Mouse (Mus musculus): ENCODE measurements around the gene Sumo1. TPM values are rescaled to one million over a fixed set of nuclear protein-coding genes. Genes with fewer than 3 reads are reported as not detected.
A peak's percentile ranks its signal among the peaks of the same experiment; 100 is the strongest.

Gene Sumo1
- polyA plus RNA-seq, 1 experiment from 2014 or later, result 583 TPM

- no peaks in the 10 kb centered on the region for H3K36me3 ChIP-seq
- peaks cover 22% of the 10 kb centered on the region for H3K4me1 ChIP-seq
Measured at GRCm38 (mm10) chr1:59550996-59551395, 119.6 kb downstream of the Sumo1 start.

GRCm38 (mm10) chr1:59550227-59550626, 120.4 kb downstream of the Sumo1 start:
- Histone ChIP-seq H3K9me3 (replicated peaks) (no peaks in the 10 kb centered on the region), H3K4me1 (peaks cover 22% of the 10 kb centered on the region), H3K27ac (peak overlapping the region; percentile 27; the same call in 1 of the 2 replicates), H3K36me3 (no peaks in the 10 kb centered on the region), H3K4me3 (no peak overlapping the region), H3K27me3 (ENCODE audit: low read depth, poor library complexity, severe bottlenecking) (0 out of 2 replicates have a peak, but pooled peaks cover 4% of the 10 kb centered on the region)
- 87% methylated on average over 6 of the region's 6 CpGs for WGBS
- no peak for DNase-seq (ENCODE audit: low spot score)

More at GRCm38 (mm10) chr1:59550996-59551395, 119.6 kb downstream of the Sumo1 start:
- no peak for DNase-seq (ENCODE audit: low spot score)
- 82% methylated on average over 11 of the region's 11 CpGs for WGBS
- no peak overlapping the region for H3K27ac ChIP-seq
- 0 out of 2 replicates have a peak, but pooled peaks cover 4% of the 10 kb centered on the region for H3K27me3 ChIP-seq (ENCODE audit: low read depth, poor library complexity, severe bottlenecking)
- H3K9me3 ChIP-seq (replicated peaks), result no peaks in the 10 kb centered on the region
- no peak overlapping the region for H3K4me3 ChIP-seq

DNA sequence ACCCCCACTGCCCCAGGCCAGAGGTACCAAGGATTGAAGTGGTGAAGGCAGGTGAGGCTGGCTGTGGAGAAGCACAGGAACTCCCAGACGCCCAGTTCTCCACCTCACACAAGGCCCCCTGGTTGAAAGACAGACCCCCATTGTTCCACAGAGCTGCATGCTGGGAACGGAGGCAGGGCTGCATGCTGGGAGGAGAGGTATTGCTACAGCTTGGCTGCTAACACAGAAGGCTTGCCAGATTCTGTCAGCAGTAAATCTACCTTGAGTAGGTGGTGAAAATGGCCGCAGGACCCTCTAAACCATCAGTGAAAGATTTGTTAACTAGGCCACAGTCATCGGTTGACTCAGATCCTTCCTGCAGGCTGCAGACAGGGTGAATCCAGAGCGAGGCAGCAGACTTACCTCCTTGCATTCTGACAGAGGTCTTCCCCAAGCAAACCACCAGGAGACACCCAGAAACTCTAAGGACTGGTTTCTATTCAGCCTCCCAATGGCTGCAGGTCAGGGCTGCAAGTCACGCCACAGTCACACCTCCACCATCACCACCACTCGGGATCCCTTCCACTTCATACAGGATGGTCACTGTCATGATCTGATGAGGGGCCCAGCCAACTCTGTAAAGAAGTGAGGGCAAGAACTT, 121.5 kb downstream of the Sumo1 start:
- DNase-seq (ENCODE audit: low spot score), result peak; percentile 57
- Histone ChIP-seq H3K4me3 (no peak overlapping the region), H3K36me3 (no peaks in the 10 kb centered on the region), H3K27me3 (ENCODE audit: low read depth, poor library complexity, severe bottlenecking) (0 out of 2 replicates have a peak, but pooled peaks cover 4% of the 10 kb centered on the region), H3K4me1 (peaks cover 22% of the 10 kb centered on the region), H3K27ac (peak overlapping the region; percentile 74), H3K9me3 (replicated peaks) (no peaks in the 10 kb centered on the region)
- 67% methylated on average over 7 of the region's 7 CpGs for WGBS

DNA sequence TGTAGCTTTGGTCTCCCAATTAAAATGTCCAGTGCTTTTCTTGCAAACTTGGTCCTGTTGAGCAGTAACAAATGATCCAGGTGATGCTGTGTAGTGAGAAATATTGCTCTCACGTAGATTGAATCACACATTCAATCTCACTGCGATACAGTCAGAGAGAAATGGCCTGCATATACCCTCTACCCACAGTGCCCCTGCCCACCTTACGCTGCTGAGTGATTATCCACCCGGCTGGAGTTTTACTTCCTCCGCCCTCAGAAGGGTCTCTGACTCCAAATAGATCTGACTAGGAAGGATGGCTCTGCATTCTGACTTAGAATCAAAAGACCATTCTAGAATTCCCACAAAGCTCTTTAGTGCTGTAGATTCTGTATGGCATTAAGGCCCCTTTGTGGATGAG, 122.1 kb downstream of the Sumo1 start:
- DNase-seq (ENCODE audit: low spot score), result no peak
- Histone ChIP-seq H3K27ac (peak overlapping the region; percentile 74), H3K9me3 (replicated peaks) (no peaks in the 10 kb centered on the region), H3K4me1 (peaks cover 19% of the 10 kb centered on the region), H3K36me3 (no peaks in the 10 kb centered on the region), H3K4me3 (no peak overlapping the region), H3K27me3 (ENCODE audit: low read depth, poor library complexity, severe bottlenecking) (0 out of 2 replicates have a peak, but pooled peaks cover 4% of the 10 kb centered on the region)
- WGBS, result 90% methylated on average over 5 of the region's 5 CpGs

DNA sequence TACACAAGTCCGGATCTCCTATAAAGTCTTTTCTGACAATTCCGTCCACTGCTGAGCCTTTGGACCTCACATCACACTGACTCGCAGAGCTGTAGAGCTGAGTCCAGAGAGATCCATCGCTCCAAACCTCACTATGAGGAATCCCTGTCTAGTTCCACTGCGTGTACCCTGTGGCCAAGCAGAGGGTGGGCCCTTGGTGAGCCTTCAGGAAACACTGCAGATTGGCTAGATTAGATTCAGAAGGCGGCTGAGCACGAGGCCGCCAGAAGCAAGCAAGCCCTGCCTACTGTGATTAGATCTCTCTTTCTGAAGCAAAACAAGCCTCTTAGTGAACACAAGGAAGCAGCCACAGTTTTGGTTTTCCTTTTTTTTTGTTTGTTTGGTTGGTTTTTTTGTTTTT, 126.7 kb downstream of the Sumo1 start:
- WGBS, result 80% methylated on average over 8 of the region's 8 CpGs
- Histone ChIP-seq H3K4me3 (no peak overlapping the region), H3K9me3 (replicated peaks) (no peaks in the 10 kb centered on the region), H3K4me1 (peaks cover 10% of the 10 kb centered on the region), H3K36me3 (no peaks in the 10 kb centered on the region), H3K27me3 (ENCODE audit: low read depth, poor library complexity, severe bottlenecking) (no peaks in the 10 kb centered on the region), H3K27ac (no peak overlapping the region)
- no peak for DNase-seq (ENCODE audit: low spot score)

- DNase-seq (ENCODE audit: low spot score), result no peak
- H3K4me1 ChIP-seq, result 0 out of 2 replicates have a peak, but pooled peaks cover 3% of the 10 kb centered on the region
- H3K27ac ChIP-seq, result no peak overlapping the region
- H3K9me3 ChIP-seq (replicated peaks), result no peaks in the 10 kb centered on the region
- no peak overlapping the region for H3K4me3 ChIP-seq
- WGBS, result 71% methylated on average over 6 of the region's 6 CpGs
- H3K27me3 ChIP-seq (ENCODE audit: low read depth, poor library complexity, severe bottlenecking), result no peaks in the 10 kb centered on the region
- H3K36me3 ChIP-seq, result no peaks in the 10 kb centered on the region
Measured at GRCm38 (mm10) chr1:59542231-59542630, 128.4 kb downstream of the Sumo1 start.

GRCm38 (mm10) chr1:59541271-59542020, 129.2 kb downstream of the Sumo1 start:
- DNase-seq (ENCODE audit: low spot score), result no peak
- 93% methylated on average over 16 of the region's 16 CpGs for WGBS
- H3K27ac ChIP-seq, result no peak overlapping the region
- H3K4me1 ChIP-seq, result peaks cover 5% of the 10 kb centered on the region; the same call in 1 of the 2 replicates
- H3K4me3 ChIP-seq, result no peak overlapping the region
- H3K9me3 ChIP-seq (replicated peaks), result no peaks in the 10 kb centered on the region
- no peaks in the 10 kb centered on the region for H3K27me3 ChIP-seq (ENCODE audit: low read depth, poor library complexity, severe bottlenecking)
- no peaks in the 10 kb centered on the region for H3K36me3 ChIP-seq

- DNase-seq (ENCODE audit: low spot score), result no peak
- H3K27ac ChIP-seq, result peak overlapping the region; percentile 20; the same call in 1 of the 2 replicates
- no peaks in the 10 kb centered on the region for H3K9me3 ChIP-seq (replicated peaks)
- H3K4me1 ChIP-seq, result peaks cover 13% of the 10 kb centered on the region
- no peaks in the 10 kb centered on the region for H3K36me3 ChIP-seq
- no peaks in the 10 kb centered on the region for H3K27me3 ChIP-seq (ENCODE audit: low read depth, poor library complexity, severe bottlenecking)
- WGBS, result 81% methylated on average over 19 of the region's 19 CpGs
- H3K4me3 ChIP-seq, result no peak overlapping the region
Measured at GRCm38 (mm10) chr1:59540537-59541148, 130.0 kb downstream of the Sumo1 start.

DNA sequence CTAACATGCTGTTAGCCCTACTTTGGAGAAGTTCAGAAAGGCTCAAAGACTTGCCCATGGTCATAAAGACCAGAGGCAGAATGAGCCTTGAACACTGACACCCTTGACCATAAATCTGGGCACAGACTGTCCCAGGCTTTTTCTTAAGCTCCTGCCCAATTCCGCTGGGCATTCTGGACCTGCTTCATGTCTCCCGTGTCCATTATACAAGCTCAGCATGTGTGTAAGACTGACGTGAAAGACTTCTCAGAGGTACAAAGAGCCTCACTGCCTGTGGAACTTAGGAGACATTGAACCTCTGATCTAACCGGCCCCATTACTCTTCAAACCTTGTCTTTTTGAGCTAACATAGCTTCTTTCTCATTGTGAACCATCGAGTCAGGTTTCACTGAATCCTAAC, 132.3 kb downstream of the Sumo1 start:
- H3K27me3 ChIP-seq (ENCODE audit: low read depth, poor library complexity, severe bottlenecking), result no peaks in the 10 kb centered on the region
- H3K36me3 ChIP-seq, result no peaks in the 10 kb centered on the region
- 92% methylated on average over 5 of the region's 5 CpGs for WGBS
- no peak for DNase-seq (ENCODE audit: low spot score)
- peaks cover 21% of the 10 kb centered on the region for H3K4me1 ChIP-seq
- H3K4me3 ChIP-seq, result no peak overlapping the region
- no peak overlapping the region for H3K27ac ChIP-seq
- no peaks in the 10 kb centered on the region for H3K9me3 ChIP-seq (replicated peaks)

Other genes starting within 250 kb of the Sumo1 start
- 13.2 and 13.5 TPM in 2 replicates for gene Fzd7, start 188.4 kb downstream of the Sumo1 start, polyA plus RNA-seq (2016; fragmentation: Nextera tagmentation; extraction: Ambion mirVana)
- gene Gm973, start 154.6 kb downstream of the Sumo1 start, polyA plus RNA-seq (2016; fragmentation: Nextera tagmentation; extraction: Ambion mirVana), result 0.18 and 0.55 TPM in 2 replicates
- gene Nop58, start 14.1 kb upstream of the Sumo1 start, polyA plus RNA-seq (2016; fragmentation: Nextera tagmentation; extraction: Ambion mirVana), result 292 and 307 TPM in 2 replicates
- 5.1 and 8.0 TPM in 2 replicates for gene Bmpr2, start 92.6 kb upstream of the Sumo1 start, polyA plus RNA-seq (2016; fragmentation: Nextera tagmentation; extraction: Ambion mirVana)
- gene Fam117b, start 242.2 kb upstream of the Sumo1 start, polyA plus RNA-seq (2016; fragmentation: Nextera tagmentation; extraction: Ambion mirVana), result 9.7 and 12.3 TPM in 2 replicates

All from limb, embryonic 10.5 days (tissue).